Mouse (Mus musculus) monocyte, adult 59 days (primary cell): ENCODE results near the gene Trrap. TPM values are rescaled to one million over a fixed set of nuclear protein-coding genes. Genes with fewer than 3 reads are reported as not detected.

Experiments used
- total RNA-seq, 2 experiments: library from RNA; stranded (reverse); gene quantifications; one replicate each; pipeline ENCODE4 v1.2.4; 2023

The Trrap gene
- total RNA-seq = 100 to 1,000 TPM in 1 of 2 experiments, 10 to 100 TPM in 1; 91.3 to 106 TPM

DNA sequence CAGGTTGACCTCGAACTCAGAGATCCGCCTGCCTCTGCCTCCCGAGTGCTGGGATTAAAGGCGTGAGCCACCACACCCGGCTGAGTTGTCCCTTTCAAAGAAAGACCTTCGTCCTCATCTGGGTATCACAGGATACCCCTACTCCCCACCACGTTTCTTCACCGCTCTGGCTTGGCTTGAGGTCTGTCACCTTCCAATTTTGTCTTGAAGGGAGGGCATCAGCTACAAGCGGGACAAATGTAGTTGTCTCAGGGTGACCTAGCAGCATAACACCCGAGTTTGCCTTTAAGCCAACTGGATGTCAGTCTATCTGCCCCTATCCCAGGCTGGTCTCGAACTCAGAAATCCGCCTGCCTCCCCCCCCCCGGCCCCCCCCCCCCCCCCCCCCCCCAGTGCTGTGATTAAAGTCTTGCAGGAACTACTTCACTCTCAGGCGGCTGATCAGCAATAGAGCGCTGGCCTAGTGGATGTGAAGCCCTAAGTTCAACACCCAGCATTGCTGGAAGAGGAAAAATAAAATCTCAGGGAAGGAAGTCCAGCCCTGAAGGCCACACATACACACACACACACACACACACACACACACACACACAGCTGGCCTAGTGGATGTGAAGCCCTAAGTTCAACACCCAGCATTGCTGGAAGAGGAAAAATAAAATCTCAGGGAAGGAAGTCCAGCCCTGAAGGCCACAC lies at the start of gene Trrap:
Gene Trrap, plus strand, starts transcription at position 627 of the 693 bp plus-strand sequence.

GRCm38 (mm10) chr5:144761161-144761868 lies 6.2 kb upstream of the Trrap start, which contains the start of gene Tmem130:
Gene Tmem130, minus strand, starts transcription at chr5:144761818.

Other genes with a start within 250 kb of the Trrap start
- not detected for gene Nptx2, start 221.8 kb upstream of the Trrap start, total RNA-seq
- not detected for gene Tmem130, start 5.9 kb upstream of the Trrap start, total RNA-seq
- 10 to 100 TPM; 20.4 to 24.0 TPM for gene Smurf1, start 198.1 kb downstream of the Trrap start, total RNA-seq